Mouse (Mus musculus): ENCODE data around the gene Fbxl17.

DNA sequence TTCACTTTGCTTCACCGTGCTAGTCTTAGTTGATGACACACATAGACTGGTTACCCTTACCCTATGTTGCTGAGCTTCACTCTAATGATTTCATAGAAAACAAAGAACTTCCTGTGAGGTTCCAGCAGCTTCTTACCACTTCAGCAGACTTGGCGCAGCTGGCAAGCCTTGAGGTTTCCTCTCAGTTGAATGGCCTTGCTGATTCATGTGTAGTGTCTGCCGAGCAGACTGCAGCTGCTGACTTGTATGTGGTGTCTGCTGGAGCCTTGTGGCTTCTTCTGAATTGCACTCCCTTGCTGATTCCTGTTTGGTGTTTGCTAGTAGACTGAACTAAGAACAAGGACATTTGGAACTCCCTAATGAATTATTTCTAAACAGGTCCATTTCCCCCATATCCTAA is 137.6 kb downstream of the Fbxl17 start:
- TF ChIP-seq CTCF (IDR thresholded peaks at IDR 0.05; ENCODE audit: low read depth, low read length) (no peak), TAL1 (conservative IDR thresholded peaks at IDR 0.05; ENCODE audit: low read depth, low read length) (no peak), GATA1 (IDR thresholded peaks at IDR 0.05; ENCODE audit: borderline replicate concordance, low read length) (no peak), POLR2AphosphoS5 (IDR thresholded peaks at IDR 0.05; ENCODE audit: insufficient replicate concordance, low read depth, low read length) (no peak), GATA2 (IDR thresholded peaks at IDR 0.05; ENCODE audit: borderline replicate concordance, low read depth, low read length) (no peak)
